Mouse (Mus musculus) heart, postnatal 10 days (tissue): ENCODE measurements around the gene Mansc1. TPM values are rescaled to one million over a fixed set of nuclear protein-coding genes. Genes with fewer than 3 reads are reported as not detected.

Experiments
- DNase-seq, 2 experiments: peaks; one replicate each; pipeline ENCODE4 v3.0.0; 2021
- intact Hi-C: fragments of 180-260 bp; cut with DNase I; formaldehyde crosslinking; loops from one replicate; pipeline ENCODE4 v1.15.1; 2025
- total RNA-seq, 2 experiments: library from RNA; stranded (reverse); gene quantifications; 2 replicates each; pipeline ENCODE4 v1.2.3; 2021

The Mansc1 gene
- total RNA-seq, 2 experiments from 2014 or later = 7.0 to 9.8 TPM

GRCm38 (mm10) chr6:134559635-134560034, 72.7 kb downstream of the Mansc1 start:
- DNase-seq = no peak
- intact Hi-C loops = no loop called here

Other genes starting within 250 kb of the Mansc1 start
- not detected for gene Bcl2l14, start 236.2 kb downstream of the Mansc1 start, total RNA-seq
- 10 to 100 TPM; 53.4 to 57.0 TPM for gene Lrp6, start 65.5 kb downstream of the Mansc1 start, total RNA-seq
- 10 to 100 TPM; 10.8 to 11.3 TPM for gene Borcs5, start 7.0 kb upstream of the Mansc1 start, total RNA-seq
- gene Dusp16, start 160.1 kb upstream of the Mansc1 start, total RNA-seq = 10 to 100 TPM; 22.4 to 24.9 TPM
- 1 to 10 TPM; 4.7 to 5.4 TPM for gene Crebl2, start 197.7 kb upstream of the Mansc1 start, total RNA-seq